Mouse (Mus musculus): ENCODE measurements at regions not wholly inside any gene's neighbourhood (a gene's known extent, or its start where the extent isn't known, plus 50 kb on each side); places are given as distances from the start of the nearest gene placed in this dataset.

GRCm38 (mm10) chr17:44336842-44337241 lies 148.5 kb downstream of the Clic5 start:
- no peak for DNase-seq

GRCm38 (mm10) chr17:44337253-44337652 lies 148.9 kb downstream of the Clic5 start:
- no peak for DNase-seq

- no peak for DNase-seq
Measured at GRCm38 (mm10) chr17:44344542-44344941, 156.2 kb downstream of the Clic5 start.

- DNase-seq = no peak
Measured at GRCm38 (mm10) chr17:44345374-44345773, 157.0 kb downstream of the Clic5 start.

GRCm38 (mm10) chr17:44350201-44350948 lies 162.0 kb downstream of the Clic5 start:
- no peak for DNase-seq

GRCm38 (mm10) chr17:44350949-44351244 lies 162.5 kb downstream of the Clic5 start:
- no peak for DNase-seq

GRCm38 (mm10) chr17:44351499-44352117 lies 163.2 kb downstream of the Clic5 start:
- DNase-seq = no peak

GRCm38 (mm10) chr17:44352142-44352541 lies 163.8 kb downstream of the Clic5 start:
- DNase-seq = no peak

GRCm38 (mm10) chr17:44363111-44363510 lies 174.7 kb downstream of the Clic5 start:
- DNase-seq = no peak

GRCm38 (mm10) chr17:44364494-44364893 lies 176.1 kb downstream of the Clic5 start:
- DNase-seq = no peak

- no peak for DNase-seq
Measured at GRCm38 (mm10) chr17:44366438-44366837, 178.1 kb downstream of the Clic5 start.

- DNase-seq = no peak
Measured at GRCm38 (mm10) chr17:44367561-44367960, 179.2 kb downstream of the Clic5 start.

GRCm38 (mm10) chr17:44370966-44371465 lies 182.6 kb downstream of the Clic5 start:
- no peak for DNase-seq

- no peak for DNase-seq
Measured at GRCm38 (mm10) chr17:44371620-44372019, 183.2 kb downstream of the Clic5 start.

- peak; percentile 5 for DNase-seq
Measured at GRCm38 (mm10) chr17:44373744-44374456, 185.5 kb downstream of the Clic5 start.

- DNase-seq = no peak
Measured at GRCm38 (mm10) chr17:44378391-44378790, 190.0 kb downstream of the Clic5 start.

GRCm38 (mm10) chr17:44388916-44389315 lies 200.5 kb downstream of the Clic5 start:
- DNase-seq = no peak

- DNase-seq = no peak
Measured at GRCm38 (mm10) chr17:44397829-44398228, 209.4 kb downstream of the Clic5 start.

GRCm38 (mm10) chr17:44398231-44398630 lies 209.8 kb downstream of the Clic5 start:
- DNase-seq = no peak

GRCm38 (mm10) chr17:44404923-44405322 lies 216.5 kb downstream of the Clic5 start:
- no peak for DNase-seq

GRCm38 (mm10) chr17:44410961-44411360 lies 222.6 kb downstream of the Clic5 start:
- DNase-seq = no peak

- DNase-seq = no peak
Measured at GRCm38 (mm10) chr17:44418676-44419404, 230.5 kb downstream of the Clic5 start.

GRCm38 (mm10) chr17:44419405-44419729 lies 231.0 kb downstream of the Clic5 start:
- DNase-seq = no peak

Measured in adrenal gland, adult 2 months (tissue).